Mouse (Mus musculus) myocyte (in vitro differentiated cells): ENCODE data around the gene Dmap1.

Experiments used
- CEBPB ChIP-seq: IDR thresholded peaks from 2 replicates; pipeline ENCODE4 v1.6.1; 2011; ENCODE audit warnings: mild to moderate bottlenecking, moderate library complexity; ENCODE audit not compliant: poor library complexity, insufficient read depth, severe bottlenecking
- E2F4 ChIP-seq: IDR thresholded peaks from one replicate; pipeline ENCODE4 v1.6.1; 2011; ENCODE audit warnings: mild to moderate bottlenecking, control low read depth, moderate library complexity; ENCODE audit not compliant: insufficient read depth
- MAX ChIP-seq: IDR thresholded peaks from one replicate; pipeline ENCODE4 v1.6.1; 2011; ENCODE audit warnings: low read depth, mild to moderate bottlenecking, control low read depth
- MYOD1 ChIP-seq, 3 experiments: IDR thresholded peaks; one replicate each; pipeline ENCODE4 v1.6.1; 2011; ENCODE audit warnings: control low read depth in 2 of 3, low read depth in 2 of 3, mild to moderate bottlenecking in 2 of 3, moderate library complexity in 1 of 3; ENCODE audit not compliant: insufficient read length in 2 of 3, control insufficient read depth in 1 of 3
- POLR2A ChIP-seq: IDR thresholded peaks from one replicate; pipeline ENCODE4 v1.6.1; 2011; ENCODE audit warnings: low read depth, mild to moderate bottlenecking, control low read depth, moderate library complexity; ENCODE audit not compliant: insufficient read length
- POLR2AphosphoS2 ChIP-seq: IDR thresholded peaks from one replicate; pipeline ENCODE4 v1.6.1; 2011; ENCODE audit warnings: low read depth, control low read depth; ENCODE audit not compliant: insufficient read length
- TCF12 ChIP-seq: IDR thresholded peaks from one replicate; pipeline ENCODE4 v1.6.1; 2011; ENCODE audit warnings: mild to moderate bottlenecking, control low read depth; ENCODE audit not compliant: poor library complexity, insufficient read depth, severe bottlenecking
- USF1 ChIP-seq: IDR thresholded peaks from one replicate; pipeline ENCODE4 v1.6.1; 2011; ENCODE audit warnings: low read depth, mild to moderate bottlenecking, control low read depth, moderate library complexity

DNA sequence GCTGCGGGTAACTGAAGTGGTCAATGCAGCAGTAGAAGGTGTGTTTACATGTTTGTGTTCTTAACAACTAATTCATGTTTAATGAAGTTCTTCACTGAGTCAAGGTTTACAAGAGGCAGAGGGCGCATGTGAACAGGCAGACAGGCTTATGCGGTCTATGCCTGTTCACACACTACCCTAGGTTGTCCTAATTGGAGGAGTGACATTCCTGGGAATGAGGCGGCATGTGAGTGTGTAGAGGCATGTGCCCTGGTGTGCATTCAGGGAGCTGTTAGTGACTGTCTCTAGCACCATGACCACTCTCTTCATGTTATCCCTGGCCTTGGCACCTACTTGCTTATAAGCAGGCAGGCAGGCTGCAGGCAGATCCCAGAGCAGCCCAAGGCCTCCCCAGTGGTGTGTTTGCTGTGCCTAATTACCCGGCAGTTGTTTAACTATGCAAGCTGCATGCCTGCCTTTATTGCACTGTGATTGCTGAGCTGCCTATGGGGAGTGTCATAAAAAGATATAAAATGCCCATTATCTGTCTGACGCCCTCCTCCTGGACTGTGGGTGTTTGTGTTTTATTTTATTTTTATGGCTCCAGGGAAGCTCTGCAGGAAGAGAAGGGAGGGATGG lies 51.9 kb downstream of the Dmap1 start:
- TF ChIP-seq POLR2A (no peak), E2F4 (no peak), MYOD1 (IDR thresholded peaks at IDR 0.05; ENCODE audit: control insufficient read depth in 1 of 3, insufficient read length in 2 of 3, low read depth in 2 of 3) (no peak), USF1 (no peak), POLR2AphosphoS2 (no peak), CEBPB (no peak), TCF12 (no peak), MAX (no peak)
